Mouse (Mus musculus): ENCODE results near the gene Os9. TPM values are rescaled to one million over a fixed set of nuclear protein-coding genes. Genes with fewer than 3 reads are reported as not detected.
"Not testable (repeated sequence)": the region's sequence is repeated elsewhere in the genome, so short reads cannot be mapped to it uniquely, and the experiment has no call there.

Os9 gene
- polyA plus RNA-seq, 1 experiment = 53.9 TPM

DNA sequence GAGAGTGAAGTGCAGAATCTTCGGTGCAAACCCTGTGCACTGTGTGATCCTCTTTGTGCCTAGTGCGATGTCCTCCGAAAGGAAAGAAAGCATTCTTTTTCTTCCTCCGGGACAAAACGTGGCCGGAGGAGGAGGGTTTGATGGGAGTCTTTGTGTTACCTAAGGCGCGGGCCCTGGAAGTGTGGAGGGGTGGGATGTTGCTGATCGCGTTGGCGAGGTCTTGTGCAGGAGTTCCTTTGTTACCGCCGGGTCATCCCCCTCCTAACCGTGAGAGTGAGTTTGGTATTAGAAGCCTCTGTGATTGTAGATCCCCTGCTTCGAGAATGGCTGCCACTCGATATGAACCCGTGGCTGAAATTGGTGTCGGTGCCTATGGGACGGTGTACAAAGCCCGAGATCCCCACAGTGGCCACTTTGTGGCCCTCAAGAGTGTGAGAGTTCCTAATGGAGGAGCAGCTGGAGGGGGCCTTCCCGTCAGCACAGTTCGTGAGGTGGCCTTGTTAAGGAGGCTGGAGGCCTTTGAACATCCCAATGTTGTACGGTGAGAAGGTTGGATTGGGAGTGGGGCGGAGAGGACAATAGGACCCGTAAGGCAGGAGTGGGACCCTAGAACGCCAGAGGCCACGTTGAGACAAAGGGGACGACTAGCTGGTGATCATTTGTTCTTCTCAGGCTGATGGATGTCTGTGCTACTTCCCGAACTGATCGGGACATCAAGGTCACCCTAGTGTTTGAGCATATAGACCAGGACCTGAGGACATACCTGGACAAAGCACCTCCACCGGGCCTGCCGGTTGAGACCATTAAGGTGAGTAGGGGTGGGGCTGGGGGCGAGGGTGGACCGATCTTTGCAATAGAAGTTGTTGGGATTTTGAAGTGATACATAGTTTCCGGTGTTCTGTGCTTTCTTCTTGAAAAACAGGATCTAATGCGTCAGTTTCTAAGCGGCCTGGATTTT lies 56.7 kb downstream of the Os9 start:
- no peak for DNase-seq (ENCODE audit: low spot score)

DNA sequence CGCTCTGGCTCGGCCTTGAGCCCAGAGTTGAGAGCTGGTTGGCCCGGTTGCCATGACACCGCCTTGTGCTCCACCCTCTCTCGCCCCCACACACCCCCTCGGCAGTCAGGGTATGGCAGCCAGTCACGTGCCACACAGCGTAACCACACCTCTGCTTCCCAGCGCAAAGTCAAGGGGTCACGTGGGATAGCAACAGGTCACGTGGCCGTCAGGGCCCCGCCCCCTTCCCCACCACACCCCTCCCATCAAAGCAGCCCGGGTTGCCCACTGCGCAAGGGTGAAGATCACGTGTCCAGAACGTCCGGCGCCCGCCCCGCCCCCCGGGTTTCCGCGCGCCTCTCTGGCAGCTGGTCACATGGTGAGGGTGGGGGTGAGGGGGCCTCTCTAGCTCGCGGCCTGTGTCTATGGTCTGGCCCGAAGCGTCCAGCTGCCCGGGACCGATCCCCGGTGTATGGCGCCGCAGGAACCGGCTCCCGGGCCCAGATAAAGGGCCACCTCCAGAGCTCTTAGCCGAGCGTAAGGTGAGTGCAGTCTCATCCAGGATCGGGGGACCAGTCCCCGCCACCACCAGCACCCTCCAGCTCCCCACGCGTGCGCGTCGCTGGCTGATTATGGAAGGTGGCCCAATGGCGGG lies 57.6 kb downstream of the Os9 start, which contains the start of gene Cdk4:
Gene Cdk4 (plus strand): TSS at position 296 of the 634 bp plus-strand sequence.
- peak; percentile 96 for DNase-seq (ENCODE audit: low spot score)

DNA sequence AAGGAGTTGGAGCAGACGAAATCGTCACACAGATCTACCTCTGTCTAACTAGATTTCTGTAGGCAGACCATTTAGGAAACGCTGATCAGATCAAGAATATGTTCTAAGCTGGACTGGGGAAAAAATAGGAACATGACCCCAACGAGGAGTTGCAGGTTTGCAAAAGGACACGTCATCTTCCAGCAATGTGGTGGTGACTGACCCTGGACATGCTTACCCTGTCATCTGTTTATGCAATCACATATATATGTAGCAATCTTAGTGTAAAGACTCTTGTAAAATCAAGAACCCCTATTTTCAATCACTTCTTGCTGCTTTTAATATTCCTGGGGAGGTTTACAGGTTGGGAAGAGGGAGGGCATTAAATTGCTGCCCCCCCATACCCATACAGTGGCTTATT lies 58.4 kb downstream of the Os9 start:
- no peak for DNase-seq (ENCODE audit: low spot score)

DNA sequence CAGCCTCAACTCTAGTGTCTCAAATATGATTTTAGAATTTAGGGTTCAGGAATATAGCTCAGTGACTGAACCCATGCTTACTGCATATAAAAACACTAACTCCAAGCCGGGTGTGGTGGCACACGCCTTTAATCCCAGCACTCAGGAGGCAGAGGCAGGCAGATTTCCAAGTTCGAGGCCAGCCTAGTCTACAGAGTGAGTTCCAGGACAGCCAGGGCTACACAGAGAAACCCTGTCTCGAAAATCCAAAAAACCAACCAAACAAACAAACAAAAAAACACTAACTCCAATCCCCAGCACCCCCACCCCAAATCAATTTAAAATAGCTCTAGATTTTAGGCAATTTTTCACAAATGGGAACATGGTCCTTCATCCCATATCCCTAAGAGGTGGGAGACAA lies 58.8 kb downstream of the Os9 start:
- not testable (repeated sequence) for DNase-seq (ENCODE audit: low spot score)

DNA sequence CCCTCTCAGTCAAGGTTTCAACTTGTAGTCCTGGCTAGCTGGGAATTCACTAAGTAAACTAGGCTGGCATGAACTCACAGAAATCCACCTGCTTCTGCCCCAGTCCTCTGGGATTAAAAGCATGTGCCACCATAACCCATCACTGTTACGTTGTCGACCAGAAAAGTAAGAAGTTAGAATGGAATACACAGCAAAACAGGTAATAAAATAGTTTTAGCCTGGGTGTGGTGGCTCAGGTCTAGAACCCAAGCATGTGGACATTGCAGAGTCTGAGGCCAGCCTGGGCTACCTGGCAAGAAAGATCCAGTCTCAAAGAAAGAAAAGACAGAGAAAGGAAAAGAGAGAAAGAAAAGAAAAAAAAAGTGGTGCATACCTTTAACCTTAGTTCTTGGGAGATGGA lies 59.4 kb downstream of the Os9 start:
- DNase-seq (ENCODE audit: low spot score) = no peak

DNA sequence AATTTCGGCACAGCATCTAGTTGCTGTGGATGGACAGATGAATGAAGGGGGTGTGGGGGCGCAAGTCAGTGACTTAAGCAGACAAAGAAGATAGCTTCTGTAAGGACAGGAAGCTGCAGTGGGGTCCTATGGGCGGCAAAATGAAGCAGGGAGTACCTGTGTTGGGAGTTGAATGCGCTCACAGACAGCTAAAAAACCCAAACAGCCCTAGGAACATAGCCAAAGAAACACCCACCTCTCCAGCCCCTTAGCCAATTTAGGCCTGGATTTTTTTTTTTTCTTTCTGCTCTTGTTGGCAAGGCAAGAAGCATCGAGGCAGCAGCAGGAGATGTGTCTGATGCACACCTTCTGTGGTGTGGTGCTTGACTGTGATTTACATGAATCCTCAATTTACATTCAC lies 59.8 kb downstream of the Os9 start:
- DNase-seq (ENCODE audit: low spot score) = no peak

DNA sequence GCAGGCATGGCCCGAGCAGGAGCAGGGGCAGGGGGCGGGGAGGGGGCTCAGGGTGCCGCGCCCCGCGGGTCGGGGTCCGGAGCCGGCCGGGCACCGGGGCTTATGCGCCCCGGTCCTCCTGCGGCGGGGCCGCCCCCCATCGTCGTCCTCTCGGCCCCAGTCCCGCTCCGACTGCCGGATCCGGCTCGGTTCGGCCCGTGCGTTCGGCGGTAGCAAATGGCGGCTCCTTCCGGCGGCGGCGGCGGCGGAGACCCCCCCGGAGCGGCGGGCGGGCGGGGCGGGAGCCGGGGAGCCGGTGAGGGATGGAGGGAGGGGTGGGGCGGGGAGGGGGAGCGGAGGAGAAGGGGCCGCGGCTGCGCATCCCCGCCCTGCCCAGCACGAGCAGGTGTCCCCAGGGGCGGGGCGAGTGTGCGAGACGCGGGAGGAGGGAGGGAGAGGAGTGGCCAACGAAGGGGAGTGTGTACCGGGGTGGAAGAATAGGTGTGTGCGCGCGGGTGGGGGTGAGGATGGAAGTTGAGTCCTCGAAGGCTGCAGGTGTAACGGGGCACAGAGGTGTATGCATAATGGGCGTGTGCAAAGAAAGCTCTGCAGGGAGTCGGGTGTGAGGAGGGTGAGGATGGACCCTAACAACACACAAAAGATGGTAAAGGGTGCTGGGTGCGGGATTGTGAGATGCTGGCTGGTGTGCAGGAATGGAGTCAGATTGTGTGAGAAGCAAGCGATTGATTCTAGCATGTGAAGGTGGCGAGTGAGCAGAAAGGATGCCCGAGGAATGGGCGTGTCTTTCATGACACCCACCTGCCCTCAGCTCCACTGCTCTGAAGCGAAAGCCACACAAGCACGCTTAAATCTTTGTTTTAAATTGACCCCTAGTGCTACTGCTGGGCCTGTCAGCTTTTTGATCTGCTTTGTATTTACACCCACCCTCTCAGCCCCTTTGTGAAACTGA lies 60.7 kb downstream of the Os9 start, which contains the start of gene March9:
Gene March9 (minus strand): TSS at position 217 of the 949 bp plus-strand sequence.
- peak; percentile 48 for DNase-seq (ENCODE audit: low spot score)

DNA sequence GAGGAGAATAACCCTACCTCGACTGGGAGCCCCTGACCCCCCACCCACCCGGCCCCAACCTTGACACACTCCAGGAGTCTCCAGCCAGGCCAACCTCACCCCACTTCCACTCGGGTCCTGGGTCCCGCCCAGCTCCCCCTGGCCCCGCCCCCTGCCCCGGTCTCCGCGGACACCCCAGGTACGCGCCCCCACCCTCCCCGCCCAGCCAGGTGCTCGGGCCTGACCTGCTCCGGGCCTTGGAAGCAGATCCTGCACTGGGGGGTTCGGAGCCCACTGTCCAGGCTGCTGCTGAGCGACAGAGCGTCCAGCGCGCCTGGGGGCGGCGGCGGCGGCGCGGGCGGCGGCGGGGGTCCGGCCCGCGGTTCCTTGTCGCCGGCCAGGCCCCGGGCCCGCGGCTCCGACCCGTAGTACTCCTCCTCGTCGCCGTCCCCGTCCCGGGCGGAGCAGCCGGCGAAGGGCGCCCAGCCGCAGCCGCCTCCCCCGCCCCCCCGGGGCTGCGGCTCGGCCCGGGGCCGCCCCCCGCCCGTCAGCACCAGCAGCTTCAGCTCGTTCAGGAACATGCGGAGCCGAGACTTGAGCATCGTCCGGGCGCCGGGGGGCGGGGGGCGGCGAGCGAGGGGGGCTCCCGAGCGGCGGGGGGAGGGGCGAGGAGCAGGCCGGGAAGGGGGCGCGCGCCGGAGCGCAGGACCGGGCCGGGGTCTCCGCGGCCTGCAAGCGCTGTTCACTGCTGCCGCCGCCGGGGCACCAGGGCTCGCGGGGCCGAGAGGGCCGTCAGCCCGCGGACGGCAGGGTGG lies 61.6 kb downstream of the Os9 start:
- peak; percentile 31 for DNase-seq (ENCODE audit: low spot score)

DNA sequence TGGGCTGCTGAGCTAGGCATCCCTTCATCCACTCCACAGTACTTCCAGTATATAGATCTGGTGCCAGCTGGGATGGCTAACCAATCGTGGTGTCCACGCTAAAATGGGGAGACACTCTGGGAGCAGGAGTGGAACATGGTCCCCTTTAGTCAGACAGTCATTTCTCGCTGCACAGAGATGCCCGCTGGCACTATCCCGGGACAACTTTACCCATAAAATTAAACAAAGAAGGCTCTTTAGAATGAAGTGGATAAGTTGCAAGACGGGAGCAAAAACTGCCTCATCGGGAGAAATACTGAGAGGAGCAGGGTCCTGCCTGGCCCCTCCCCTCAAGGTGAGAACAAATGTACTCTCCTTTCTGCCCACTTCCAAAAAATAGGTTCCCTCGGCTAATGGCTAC lies 62.2 kb downstream of the Os9 start:
- no peak for DNase-seq (ENCODE audit: low spot score)

DNA sequence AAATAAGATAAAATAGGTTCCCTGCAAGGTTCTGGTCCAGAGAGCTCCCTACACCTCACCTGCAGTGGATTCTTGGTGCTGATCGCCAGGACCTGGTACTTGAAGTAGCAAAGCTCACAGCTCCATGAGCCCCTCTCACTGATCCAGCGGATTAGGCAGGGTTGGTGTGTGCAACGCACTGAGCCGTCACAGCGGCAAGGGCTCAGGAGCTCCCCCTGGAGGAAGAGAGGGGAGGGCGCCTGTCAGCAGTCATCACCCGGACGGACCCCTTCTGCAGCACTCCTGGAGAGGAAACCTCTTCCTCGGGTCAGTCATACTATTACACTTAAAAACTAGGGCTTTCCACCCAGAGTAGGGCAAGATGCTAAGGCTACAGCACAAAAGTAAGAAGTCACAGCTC lies 62.8 kb downstream of the Os9 start:
- DNase-seq (ENCODE audit: low spot score) = peak; percentile 58

DNA sequence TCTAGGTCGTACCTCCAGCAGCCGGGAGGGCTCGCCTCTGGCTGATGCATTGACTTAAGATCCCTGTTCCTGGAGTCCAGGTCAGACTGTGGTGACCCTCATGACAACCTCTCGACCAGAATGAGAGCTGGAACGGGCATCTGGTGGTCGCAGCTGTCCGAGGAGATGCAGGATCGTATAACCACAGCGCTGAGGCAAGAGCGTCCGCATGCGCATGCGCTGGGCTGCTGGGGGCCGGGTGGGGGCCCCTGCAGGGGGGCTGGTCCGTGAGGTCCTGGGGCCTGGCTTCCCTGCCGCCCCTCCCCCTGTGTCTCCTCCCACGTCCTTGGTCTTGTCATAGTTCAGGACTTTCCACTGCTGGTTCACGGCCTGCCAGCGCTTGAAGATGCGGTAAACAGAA lies 64.4 kb downstream of the Os9 start:
- DNase-seq (ENCODE audit: low spot score) = no peak

DNA sequence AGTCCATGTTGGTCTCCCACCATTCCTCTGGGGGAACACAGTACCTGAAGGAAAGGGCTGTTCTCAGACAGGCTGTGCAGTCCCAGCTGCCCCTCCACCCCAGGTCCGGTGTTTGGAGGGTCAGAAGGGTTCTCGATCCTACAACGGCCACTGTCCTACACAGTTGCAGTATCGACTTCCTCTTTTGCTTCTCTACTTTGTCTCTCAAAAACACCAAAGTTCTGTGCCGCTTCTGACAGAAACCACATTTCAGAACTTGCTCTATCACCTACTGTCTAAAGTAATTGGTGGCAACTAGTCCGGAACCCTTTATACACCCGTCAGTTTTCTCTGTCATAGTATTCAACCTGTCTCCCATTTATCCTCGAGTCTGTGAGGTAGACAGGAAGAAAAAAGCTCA lies 65.5 kb downstream of the Os9 start:
- no peak for DNase-seq (ENCODE audit: low spot score)

DNA sequence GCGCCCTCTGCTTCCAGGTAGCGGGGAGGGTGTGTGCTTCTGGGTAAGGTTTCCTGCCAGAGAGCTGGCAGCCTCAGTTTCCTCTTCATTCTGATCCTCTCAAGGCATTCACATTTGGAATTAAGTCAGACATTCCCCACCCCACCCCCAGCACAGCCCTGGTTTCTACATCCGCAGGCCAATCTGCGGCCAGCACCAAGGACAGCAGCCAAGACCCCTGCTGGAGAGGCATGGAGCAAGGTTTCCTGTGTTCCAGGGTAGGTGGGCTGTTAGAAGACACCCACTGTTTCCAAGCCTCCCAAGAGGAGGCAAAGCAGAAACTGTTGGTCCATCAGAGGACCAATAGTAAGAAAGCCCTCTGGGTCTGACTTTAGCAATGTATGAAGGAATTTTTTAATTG lies 66.3 kb downstream of the Os9 start:
- no peak for DNase-seq (ENCODE audit: low spot score)

DNA sequence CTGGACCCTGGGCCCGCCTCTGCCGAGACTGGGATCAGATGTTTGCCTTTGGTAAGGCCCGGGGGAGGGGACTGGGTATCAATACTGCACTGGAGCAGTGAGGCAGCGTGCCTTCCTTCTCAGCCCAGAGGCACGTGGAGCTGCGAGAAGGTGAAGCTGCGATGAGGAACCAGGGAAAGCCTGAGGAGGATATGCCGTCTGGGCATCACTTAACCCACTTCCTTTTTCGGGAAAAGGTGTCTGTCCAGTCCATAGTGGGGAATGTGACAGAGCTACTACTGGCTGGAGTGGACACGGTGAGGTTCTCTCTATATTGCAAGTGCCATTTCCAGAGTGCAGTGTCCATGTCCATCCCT lies 70.8 kb downstream of the Os9 start:
- DNase-seq (ENCODE audit: low spot score) = no peak

DNA sequence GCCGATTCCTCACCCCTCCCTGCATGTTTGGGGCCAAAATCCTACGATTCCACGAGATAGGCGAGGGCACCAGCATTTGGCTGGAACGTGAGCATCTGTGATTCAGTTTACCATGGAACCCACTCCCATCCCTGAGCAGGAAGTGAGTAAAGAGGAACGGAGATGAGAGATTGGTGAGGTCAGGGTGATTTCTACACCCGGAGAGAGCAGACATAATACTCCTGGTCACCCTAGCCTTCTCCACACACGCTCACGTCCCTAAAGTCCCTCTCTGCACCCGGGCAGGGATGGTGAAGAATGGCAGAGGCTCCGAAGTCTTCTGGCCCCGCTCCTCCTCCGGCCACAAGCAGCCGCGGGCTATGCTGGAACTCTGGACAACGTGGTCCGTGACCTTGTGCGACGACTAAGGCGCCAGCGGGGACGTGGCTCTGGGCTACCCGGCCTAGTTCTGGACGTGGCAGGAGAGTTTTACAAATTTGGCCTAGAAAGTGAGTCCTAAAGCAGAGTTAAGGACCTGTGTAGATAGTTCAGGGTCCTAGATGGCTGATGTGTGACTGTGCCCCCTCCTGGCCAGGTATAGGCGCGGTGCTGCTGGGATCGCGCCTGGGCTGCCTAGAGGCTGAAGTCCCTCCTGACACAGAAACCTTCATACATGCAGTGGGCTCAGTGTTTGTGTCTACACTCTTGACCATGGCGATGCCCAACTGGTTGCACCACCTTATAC lies 71.4 kb downstream of the Os9 start:
- DNase-seq (ENCODE audit: low spot score) = no peak

DNA sequence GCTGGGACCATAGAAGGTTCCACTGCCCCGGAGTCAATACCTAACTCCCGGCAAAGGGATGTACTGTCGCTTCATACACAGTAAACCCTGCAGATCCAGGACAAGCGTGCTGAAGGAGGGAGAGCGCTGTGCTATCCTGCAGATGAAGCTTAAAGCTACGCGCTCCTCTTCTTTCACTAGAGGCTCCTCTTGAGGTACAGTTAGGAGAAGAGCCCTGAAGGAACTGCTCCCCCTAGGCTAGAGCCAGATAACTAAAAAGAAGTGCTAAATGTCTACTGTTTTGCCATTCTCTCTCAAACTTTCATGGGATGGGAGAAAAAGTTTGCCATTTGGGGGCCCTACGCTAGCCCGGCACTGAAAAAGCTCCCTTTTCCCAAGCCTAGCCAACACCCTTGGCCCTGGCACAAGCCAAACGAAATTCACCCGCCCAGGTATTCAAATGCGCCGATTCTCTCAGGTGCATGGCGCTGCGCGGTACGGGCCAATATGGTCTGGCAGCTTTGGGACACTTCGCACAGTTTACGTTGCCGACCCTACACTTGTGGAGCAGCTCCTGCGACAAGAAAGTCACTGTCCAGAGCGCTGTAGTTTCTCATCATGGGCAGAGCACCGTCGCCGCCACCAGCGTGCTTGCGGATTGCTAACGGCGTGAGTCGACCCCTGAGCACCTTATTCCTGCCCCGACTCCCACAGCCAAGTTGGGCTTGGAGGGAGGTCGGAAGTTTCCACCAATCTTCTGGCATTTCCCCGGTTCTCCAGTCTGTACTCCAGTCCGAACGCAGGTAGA lies 72.1 kb downstream of the Os9 start:
- DNase-seq (ENCODE audit: low spot score) = no peak

DNA sequence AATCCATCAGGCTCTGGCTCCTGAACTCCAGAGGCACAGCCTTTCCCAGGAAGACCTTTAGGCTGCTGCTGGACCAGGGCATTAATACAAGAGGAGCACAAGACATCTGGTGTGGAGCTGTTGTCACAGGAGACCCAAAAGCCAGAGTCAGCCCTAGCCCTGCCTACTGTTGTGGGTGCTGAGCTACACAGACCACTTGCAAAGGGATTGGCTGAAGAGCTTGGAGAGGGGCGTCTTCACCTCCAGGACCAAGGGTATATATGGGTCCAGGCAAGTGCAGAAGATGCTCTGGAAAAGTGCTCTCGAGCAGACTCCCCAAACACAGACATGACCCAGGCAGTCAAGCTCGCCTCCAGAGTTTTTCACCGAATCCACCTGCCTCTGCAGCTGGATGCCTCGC lies 73.0 kb downstream of the Os9 start, which contains the start of gene Cyp27b1:
Gene Cyp27b1 (plus strand): TSS at position 297 of the 400 bp plus-strand sequence.
- no peak for DNase-seq (ENCODE audit: low spot score)
